Mouse (Mus musculus) kidney, embryonic 16.5 days (tissue): Measurements from ENCODE around the gene Zfp235. TPM values are rescaled to one million over a fixed set of nuclear protein-coding genes. Genes with fewer than 3 reads are reported as not detected.

Source experiments
- ATAC-seq: fragments of 200-750 bp; cut with Nextera tagmentation; 2 replicates; pipeline ENCODE4 v1.8.0; 2017; ENCODE audit warnings: moderate TSS enrichment; ENCODE audit not compliant: low FRiP score, low TSS enrichment
- H3K27ac ChIP-seq: fragments of 300-500 bp; sonication (generic); 2 replicates; pipeline ENCODE4 v1.5.1; 2014; ENCODE audit warnings: low read length
- H3K27me3 ChIP-seq: fragments of 300-500 bp; sonication (generic); 2 replicates; pipeline ENCODE4 v1.6.1; 2014; ENCODE audit warnings: low read length, control low read depth, mixed read lengths; ENCODE audit not compliant: insufficient read depth
- H3K36me3 ChIP-seq: fragments of 300-500 bp; sonication (generic); 2 replicates; pipeline ENCODE4 v1.6.1; 2014; ENCODE audit warnings: low read length, control low read depth, mixed read lengths; ENCODE audit not compliant: insufficient read depth
- H3K4me1 ChIP-seq: fragments of 300-500 bp; sonication (generic); 2 replicates; pipeline ENCODE4 v1.6.1; 2014; ENCODE audit warnings: low read length, control low read depth, mixed read lengths; ENCODE audit not compliant: insufficient read depth
- H3K4me2 ChIP-seq: fragments of 300-500 bp; sonication (generic); replicated peaks from 2 replicates; pipeline ENCODE4 v1.6.1; 2014; ENCODE audit warnings: low read depth, low read length
- H3K4me3 ChIP-seq: fragments of 300-500 bp; sonication (generic); 2 replicates; pipeline ENCODE4 v1.5.1; 2014; ENCODE audit warnings: mild to moderate bottlenecking, low read length
- H3K9ac ChIP-seq: fragments of 300-500 bp; sonication (generic); replicated peaks from 2 replicates; pipeline ENCODE4 v1.6.1; 2014; ENCODE audit warnings: low read length
- H3K9me3 ChIP-seq: fragments of 300-500 bp; sonication (generic); 2 replicates; pipeline ENCODE4 v1.6.1; 2016; ENCODE audit warnings: low read length, control low read depth
- WGBS: fragments of 180-500 bp; shearing (Covaris S2); extraction: QIAGEN DNeasy Blood & Tissue Kit; methylation state at CpG from one replicate; pipeline ENCODE4 v1.1.7; 2014; 5-methylcytosine and 5-hydroxymethylcytosine counted together
- polyA plus RNA-seq: library from polyadenylated mRNA; unstranded; fragments of >200 nt; fragmentation: Nextera tagmentation; extraction: Ambion mirVana; gene quantifications from 2 replicates; pipeline ENCODE4 v1.2.1, GENCODE M21; 2015

The Zfp235 gene
- polyA plus RNA-seq, 1 experiment from 2014 or later = 19.0 TPM

DNA sequence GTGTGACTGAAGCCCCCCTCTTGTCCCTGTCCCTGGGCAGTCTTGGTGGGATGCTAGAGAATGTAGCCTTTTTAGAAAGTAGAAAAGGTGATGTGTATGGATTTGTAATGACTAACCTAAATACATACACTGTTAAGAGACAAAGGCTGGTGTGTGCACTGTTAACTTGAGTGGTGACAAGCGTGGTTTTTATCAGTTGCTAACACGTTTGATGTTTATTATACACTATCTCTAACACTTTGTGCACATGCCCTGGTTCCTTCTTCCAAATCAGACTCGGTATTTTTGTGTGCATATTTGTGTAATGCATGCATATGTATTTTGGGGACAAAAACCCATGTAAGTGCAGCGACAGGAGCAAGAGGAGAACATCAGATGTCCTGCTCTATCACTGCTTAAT lies 17.3 kb upstream of the Zfp235 start:
- H3K36me3 ChIP-seq = no peaks in the 10 kb centered on the region
- no peak overlapping the region for H3K4me2 ChIP-seq
- no peak overlapping the region for H3K9ac ChIP-seq
- no peaks in the 10 kb centered on the region for H3K9me3 ChIP-seq
- ATAC-seq = no peak
- H3K4me3 ChIP-seq = no peak overlapping the region
- no peaks in the 10 kb centered on the region for H3K27me3 ChIP-seq
- WGBS = 82% methylated on average over 4 of the region's 4 CpGs
- H3K4me1 ChIP-seq = 0 out of 2 replicates have a peak, but pooled peaks cover 5% of the 10 kb centered on the region
- H3K27ac ChIP-seq = no peak overlapping the region

DNA sequence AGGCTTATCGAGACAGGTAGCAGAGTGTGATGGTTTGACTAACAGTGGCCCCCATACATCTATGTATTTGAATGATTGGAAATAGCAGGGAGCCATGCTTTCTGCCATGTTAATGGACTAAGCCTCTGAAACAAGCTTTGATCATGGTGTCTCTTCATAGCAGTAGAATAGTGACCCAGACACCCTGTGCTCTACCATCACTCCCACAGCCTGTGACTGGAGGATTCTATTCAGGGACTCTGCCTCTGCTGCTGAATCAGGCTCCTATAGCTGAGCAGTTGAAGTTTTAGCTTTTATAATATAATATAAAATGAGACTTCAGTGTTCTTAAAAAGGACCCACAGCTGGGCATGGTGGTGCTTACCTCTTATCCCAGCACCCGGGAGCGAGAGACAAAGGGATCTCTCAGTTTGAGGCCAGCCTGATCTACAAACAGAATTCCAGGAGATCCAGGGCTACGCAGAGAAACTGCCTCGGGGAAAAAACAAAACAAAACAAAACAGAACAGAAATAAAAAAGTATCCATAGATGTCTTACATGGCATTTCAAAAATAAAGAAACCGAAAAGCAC lies 459 bp upstream of the Zfp235 start:
- Histone ChIP-seq H3K4me2 (peak overlapping the region; percentile 92), H3K27ac (no peak overlapping the region), H3K4me3 (peak overlapping the region; percentile 89), H3K4me1 (peaks cover 7% of the 10 kb centered on the region), H3K9me3 (no peaks in the 10 kb centered on the region), H3K9ac (peak overlapping the region; percentile 86), H3K27me3 (no peaks in the 10 kb centered on the region), H3K36me3 (peaks cover 24% of the 10 kb centered on the region)
- ATAC-seq = peak; percentile 49
- WGBS = 16% methylated on average over 6 of the region's 6 CpGs

DNA sequence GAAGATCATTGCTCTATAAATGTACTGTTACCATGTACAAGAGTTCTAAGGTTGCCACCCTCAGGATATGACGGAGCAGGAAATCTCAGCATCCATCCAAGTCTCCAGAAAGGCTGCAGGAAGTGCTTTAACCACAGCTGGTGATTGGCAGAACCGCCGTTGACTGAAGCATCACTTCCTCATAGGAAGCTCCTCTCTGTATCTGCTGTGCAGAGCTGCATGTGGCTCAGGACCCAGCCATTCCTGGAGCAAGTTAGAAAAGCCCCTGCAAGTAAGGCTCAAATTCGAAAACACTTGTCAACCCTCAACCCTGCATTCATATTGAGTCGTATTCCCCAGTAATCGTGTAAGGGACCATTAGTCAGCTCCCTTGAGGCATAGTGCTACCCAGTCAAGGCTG lies 8.6 kb downstream of the Zfp235 start:
- 91% methylated on average over 6 of the region's 6 CpGs for WGBS
- Histone ChIP-seq H3K9ac (no peak overlapping the region), H3K4me2 (no peak overlapping the region), H3K36me3 (peaks cover 49% of the 10 kb centered on the region), H3K4me3 (no peak overlapping the region), H3K4me1 (no peaks in the 10 kb centered on the region), H3K27me3 (no peaks in the 10 kb centered on the region), H3K9me3 (no peaks in the 10 kb centered on the region; the same call in 1 of the 2 replicates), H3K27ac (no peak overlapping the region)
- ATAC-seq = no peak

DNA sequence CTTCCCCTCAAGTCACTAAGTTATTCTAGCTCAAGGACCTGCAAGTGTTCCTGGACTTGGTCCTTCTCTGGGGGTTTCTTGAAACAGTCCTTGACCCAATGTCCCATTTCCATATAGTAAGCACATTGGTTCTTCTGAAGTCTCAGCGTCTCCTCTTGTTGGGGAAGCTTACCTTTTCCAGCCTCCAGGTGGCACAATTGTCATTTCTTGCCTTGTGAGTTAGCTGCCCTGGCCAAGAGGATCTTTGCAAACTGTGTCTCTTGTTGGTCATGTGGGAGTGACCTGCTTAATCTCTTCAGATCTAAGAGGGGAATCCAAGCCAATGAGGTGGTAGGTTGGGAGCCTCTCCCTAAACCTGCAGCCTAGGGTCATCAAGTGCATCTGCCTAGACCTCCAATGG lies 19.3 kb downstream of the Zfp235 start:
- no peak for ATAC-seq
- 10% methylated on average over 1 of the region's 1 CpGs for WGBS
- Histone ChIP-seq H3K9me3 (no peaks in the 10 kb centered on the region), H3K4me2 (no peak overlapping the region), H3K36me3 (no peaks in the 10 kb centered on the region), H3K27ac (no peak overlapping the region), H3K4me1 (no peaks in the 10 kb centered on the region), H3K27me3 (no peaks in the 10 kb centered on the region), H3K4me3 (no peak overlapping the region), H3K9ac (no peak overlapping the region)

DNA sequence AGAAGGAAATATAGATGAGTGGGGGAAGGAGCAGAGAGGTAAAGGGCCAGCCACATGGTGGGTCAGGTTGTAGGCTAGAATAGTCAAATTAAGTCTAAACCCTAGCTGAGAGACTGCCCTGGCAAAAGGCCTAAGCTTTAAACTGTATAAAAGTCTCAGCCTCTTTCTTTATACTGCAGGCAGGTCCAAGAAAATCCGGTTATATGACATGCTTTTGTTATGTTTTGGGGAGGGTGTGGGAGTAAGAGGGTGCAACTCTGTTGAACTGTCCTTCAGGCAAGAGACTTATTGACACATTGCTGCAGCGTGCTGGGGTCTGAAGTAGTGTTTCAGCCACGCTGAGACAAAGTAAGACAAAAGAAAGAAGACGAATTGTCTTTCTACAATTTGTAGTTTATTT lies 38.2 kb downstream of the Zfp235 start:
- no peak overlapping the region for H3K4me2 ChIP-seq
- H3K9me3 ChIP-seq = peaks cover 3% of the 10 kb centered on the region; the same call in 1 of the 2 replicates
- no peak overlapping the region for H3K27ac ChIP-seq
- no peak for ATAC-seq
- H3K27me3 ChIP-seq = no peaks in the 10 kb centered on the region
- no peak overlapping the region for H3K9ac ChIP-seq
- H3K4me3 ChIP-seq = no peak overlapping the region
- no peaks in the 10 kb centered on the region for H3K36me3 ChIP-seq
- no peaks in the 10 kb centered on the region; the same call in 1 of the 2 replicates for H3K4me1 ChIP-seq
- WGBS = 60% methylated on average over 4 of the region's 4 CpGs

DNA sequence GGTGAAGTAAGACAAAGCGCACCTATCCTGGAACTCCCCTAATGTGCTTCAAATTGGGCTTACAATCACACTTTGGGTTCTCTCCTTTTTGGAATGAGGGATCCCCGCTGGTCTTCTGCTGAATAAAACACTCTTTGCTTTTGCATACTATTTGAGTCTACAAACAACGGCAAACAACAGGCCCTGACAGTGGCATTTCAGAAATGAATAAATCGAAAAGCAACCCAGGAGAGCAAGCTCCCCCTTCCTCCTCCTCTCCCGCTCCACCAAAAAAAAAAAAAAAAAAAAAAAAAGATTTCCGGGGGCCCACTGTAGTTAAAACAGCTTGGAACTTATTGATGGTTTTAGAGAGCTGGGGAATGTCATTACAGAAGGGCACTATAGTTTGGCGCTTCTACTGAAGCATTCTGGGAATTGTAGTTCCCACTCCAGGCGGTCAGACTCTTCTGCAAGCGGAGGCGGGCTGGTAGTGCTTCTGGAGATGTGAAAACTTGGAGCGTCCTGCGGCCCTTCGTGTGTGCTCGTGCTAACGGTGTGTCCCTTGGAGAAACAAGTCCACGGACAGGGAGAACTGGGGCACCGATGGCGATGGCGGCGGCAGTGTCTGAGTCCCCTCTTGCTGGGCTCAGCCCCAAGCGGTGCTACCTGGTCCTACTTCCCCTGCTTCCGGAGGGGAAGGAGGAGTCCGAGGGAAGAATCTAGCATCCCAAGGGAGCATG lies 40.8 kb downstream of the Zfp235 start, which contains the start of gene Zfp114:
Zfp114 (plus strand) TSS at position 443 of the 719 bp plus-strand sequence.
- Histone ChIP-seq H3K4me3 (peak within 1 kb of the TSS; percentile 71), H3K4me2 (peak within 1 kb of the TSS; percentile 54), H3K9ac (peak within 1 kb of the TSS; percentile 79), H3K27ac (peak within 1 kb of the TSS; percentile 76; the same call in 1 of the 2 replicates), H3K27me3 (no peaks in the 10 kb centered on the region), H3K4me1 (no peaks in the 10 kb centered on the region; the same call in 1 of the 2 replicates), H3K9me3 (peaks cover 3% of the 10 kb centered on the region; the same call in 1 of the 2 replicates), H3K36me3 (no peaks in the 10 kb centered on the region)
- ATAC-seq = peak; percentile 94
- 12% methylated on average over 23 of the region's 23 CpGs for WGBS

DNA sequence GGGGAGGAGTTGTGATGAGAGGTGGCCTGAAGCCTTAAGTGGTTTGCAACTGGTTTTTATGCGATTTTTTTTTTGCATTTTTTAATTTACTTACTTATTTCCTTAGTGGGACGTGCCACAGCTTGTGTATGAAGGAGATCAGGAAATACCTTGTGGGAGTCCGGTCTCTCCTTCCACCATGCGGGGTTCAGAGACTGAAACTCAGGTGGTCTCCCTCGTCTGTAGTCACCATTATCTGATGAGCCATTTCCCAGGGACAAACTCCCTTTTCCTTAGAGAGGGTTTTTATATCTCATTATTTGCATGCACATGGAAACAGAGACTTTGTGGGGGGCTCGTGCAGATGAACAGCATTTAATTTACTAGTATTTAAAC lies 41.4 kb downstream of the Zfp235 start:
- WGBS = 54% methylated on average over 6 of the region's 6 CpGs

DNA sequence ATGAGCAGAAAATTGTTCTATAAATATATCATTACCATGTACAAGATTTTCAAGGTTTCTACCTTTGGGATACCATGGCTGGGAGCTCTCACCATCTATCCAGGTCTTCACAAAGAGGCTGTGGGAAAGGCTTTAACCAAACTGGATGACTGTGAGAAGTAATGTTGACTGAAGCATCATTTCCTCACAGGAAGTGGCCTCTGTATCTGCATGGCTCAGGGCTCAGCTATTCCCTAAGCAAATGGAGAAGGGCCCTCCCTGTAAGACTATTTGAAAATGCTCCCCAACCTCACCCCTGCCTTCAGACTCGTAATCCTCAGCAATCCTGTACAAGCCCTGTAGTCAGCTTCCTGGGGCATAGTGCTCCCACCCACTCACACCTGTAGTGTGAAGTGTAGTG lies 53.6 kb downstream of the Zfp235 start:
- H3K4me1 ChIP-seq = no peaks in the 10 kb centered on the region
- no peaks in the 10 kb centered on the region for H3K36me3 ChIP-seq
- peaks cover 3% of the 10 kb centered on the region; the same call in 1 of the 2 replicates for H3K9me3 ChIP-seq
- no peak overlapping the region for H3K4me2 ChIP-seq
- ATAC-seq = no peak
- no peak overlapping the region for H3K27ac ChIP-seq
- 86% methylated on average over 1 of the region's 1 CpGs for WGBS
- no peaks in the 10 kb centered on the region for H3K27me3 ChIP-seq
- H3K4me3 ChIP-seq = no peak overlapping the region
- no peak overlapping the region for H3K9ac ChIP-seq

More for the DNA sequence above, 41.4 kb downstream of the Zfp235 start:
- Histone ChIP-seq H3K4me3 (peak overlapping the region; percentile 71), H3K27ac (peak overlapping the region; percentile 76; the same call in 1 of the 2 replicates), H3K4me1 (no peaks in the 10 kb centered on the region; the same call in 1 of the 2 replicates), H3K9me3 (peaks cover 3% of the 10 kb centered on the region; the same call in 1 of the 2 replicates), H3K9ac (peak overlapping the region; percentile 79), H3K4me2 (peak overlapping the region; percentile 54), H3K27me3 (no peaks in the 10 kb centered on the region), H3K36me3 (no peaks in the 10 kb centered on the region)
- ATAC-seq = peak; percentile 24

DNA sequence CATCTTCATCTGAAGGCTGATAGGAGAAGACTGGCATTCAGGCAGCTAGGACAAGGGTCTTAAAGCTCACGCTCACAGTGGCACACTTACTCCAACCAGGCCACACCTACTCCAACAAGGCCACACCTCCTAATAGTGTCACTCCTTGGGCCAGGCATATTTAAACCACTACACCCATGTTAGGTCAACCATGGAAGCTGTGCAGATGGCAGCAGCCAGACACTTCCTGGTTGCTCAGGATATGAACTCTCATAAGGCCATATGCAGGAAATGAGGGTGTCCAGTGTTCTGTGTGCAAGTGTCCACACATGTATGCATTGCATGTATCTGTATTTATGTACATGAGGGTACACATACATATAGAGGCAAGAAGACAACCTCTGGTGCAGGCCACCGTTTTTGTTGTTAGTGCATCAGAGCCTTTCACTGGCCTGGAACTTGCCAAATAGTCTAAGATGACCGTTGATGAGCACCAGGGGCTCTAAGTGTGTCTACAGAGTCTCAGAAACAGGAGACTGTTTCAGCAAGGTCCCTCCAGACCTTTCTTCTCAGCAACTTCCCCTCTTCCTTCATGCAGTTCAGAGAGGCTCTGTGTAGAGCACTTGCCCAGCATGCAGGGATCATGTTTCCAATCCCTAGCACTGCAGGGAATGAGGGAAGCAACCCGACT lies 55.1 kb downstream of the Zfp235 start:
- 68% methylated on average over 4 of the region's 4 CpGs for WGBS
- no peak overlapping the region for H3K4me2 ChIP-seq
- no peak for ATAC-seq
- H3K4me1 ChIP-seq = no peaks in the 10 kb centered on the region
- peaks cover 9% of the 10 kb centered on the region for H3K9me3 ChIP-seq
- no peaks in the 10 kb centered on the region for H3K27me3 ChIP-seq
- no peak overlapping the region for H3K9ac ChIP-seq
- H3K36me3 ChIP-seq = peaks cover 8% of the 10 kb centered on the region
- H3K4me3 ChIP-seq = no peak overlapping the region
- H3K27ac ChIP-seq = no peak overlapping the region
